Mouse (Mus musculus) megakaryocyte-erythroid progenitor cell, adult 5 weeks (primary cell): Measurements from ENCODE around the gene Gsta2. TPM values are rescaled to one million over a fixed set of nuclear protein-coding genes. Genes with fewer than 3 reads are reported as not detected.

Experiments
- polyA plus RNA-seq: library from polyadenylated mRNA; stranded (reverse); fragments of >175 nt; gene quantifications from 2 replicates; pipeline ENCODE4 v1.2.3, GENCODE M21; 2012

Gsta2 gene
- polyA plus RNA-seq = not detected in 2 replicates

GRCm38 (mm10) chr9:78355611-78356010, at the start of gene Gsta2:
Gene Gsta2, minus strand, starts transcription at chr9:78355788.

DNA sequence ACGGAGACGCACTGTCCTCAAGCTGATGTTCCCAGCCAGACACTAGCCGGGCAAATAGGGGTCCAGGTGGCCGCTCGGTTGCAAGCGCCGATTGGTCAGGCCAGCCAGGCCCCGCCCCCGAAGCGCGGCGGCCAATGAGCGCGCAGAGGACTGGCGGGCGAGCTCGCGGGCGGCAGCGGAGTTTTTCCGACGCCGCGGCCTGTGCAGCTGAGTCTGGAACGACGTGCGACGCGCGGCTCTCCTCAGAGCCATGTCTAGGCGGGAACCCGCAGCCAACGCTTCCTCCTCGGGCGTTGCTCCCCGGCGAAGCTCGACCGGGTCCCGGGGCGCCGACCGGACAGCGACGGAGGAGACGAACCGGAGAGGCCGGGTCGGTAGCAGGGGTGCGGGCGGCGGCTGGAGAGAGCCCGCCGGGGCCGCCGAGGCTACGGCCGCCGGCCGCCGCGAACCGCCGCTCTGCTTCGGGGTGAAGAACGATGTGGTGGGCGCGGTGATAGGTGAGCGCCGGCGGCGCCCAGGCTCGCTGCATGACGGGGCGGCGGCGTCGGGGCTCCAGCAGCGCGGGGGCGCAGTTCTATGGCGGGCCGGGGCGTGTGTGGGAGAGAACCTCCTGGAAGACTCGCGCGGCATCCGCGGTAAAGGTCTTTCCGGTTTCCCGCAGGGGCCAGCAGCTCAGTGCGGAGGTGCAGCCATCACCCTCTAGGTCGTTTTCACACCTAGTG, 40.2 kb upstream of the Gsta2 start, which contains the start of gene Ddx43:
Ddx43 (plus strand) TSS at position 148 of the 722 bp plus-strand sequence.

DNA sequence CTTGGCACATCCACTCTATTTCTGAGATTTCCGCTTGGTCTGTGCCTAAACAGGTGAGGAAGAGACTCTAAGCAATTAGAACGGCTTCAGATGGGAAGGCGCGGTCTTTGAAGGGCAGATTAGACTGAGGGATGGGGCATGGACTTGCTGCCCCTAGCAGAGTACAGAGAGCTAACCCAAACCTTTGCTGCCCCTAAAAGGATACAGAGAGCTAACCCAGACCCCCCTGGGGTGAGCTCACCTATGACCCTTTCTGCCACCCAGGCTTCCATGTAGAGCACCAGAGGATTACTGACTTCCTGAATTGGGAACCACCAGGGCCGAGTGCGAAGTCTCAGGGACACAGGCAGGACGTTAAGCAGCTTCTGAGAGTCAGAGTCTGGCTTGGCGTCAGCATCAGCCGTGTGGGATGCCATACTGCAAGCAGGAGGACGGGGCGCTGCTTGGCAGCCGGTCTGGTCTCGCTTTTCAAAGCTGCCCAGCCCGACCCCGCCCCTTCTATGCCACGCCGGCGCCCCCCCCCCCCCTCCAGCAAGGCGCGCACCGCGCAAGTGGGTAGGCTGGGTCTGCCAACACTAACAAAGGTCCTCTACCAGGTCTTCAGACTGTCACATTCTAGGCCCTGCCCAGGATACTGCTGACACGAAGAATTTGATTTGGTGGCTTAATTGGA, 22.7 kb upstream of the Gsta2 start, which contains the start of gene Ooep:
Ooep (minus strand) TSS at position 613 of the 673 bp plus-strand sequence.

GRCm38 (mm10) chr9:78367959-78368358, 12.4 kb upstream of the Gsta2 start, which contains the start of gene Dppa5a:
Gene Dppa5a, minus strand, starts transcription at chr9:78368177.

GRCm38 (mm10) chr9:78327289-78327688, 28.3 kb downstream of the Gsta2 start, which contains the start of gene Omt2b:
Gene Omt2b, plus strand, starts transcription at chr9:78327589.

DNA sequence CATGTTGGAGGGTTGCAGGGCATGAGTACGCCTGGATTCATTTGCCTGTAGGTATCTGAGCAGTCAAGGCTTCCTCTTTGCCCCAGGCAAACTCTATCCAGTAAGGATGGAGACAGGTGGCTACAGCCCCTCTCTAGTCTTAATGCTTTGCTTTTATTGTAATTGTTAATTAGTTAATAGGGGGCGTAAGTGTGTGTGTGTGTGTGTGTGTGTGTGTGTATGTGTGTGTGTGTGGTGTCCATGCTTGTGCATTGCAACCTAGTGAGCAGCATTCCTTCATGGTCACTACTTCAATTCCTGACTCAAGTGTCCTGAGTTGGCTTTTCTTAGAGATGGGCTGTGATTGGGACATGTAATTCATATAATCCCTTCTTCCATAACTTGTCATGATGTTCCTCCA, 40.9 kb downstream of the Gsta2 start, which contains the start of gene Omt2a:
Omt2a (minus strand) TSS at position 101 of the 400 bp plus-strand sequence.

DNA sequence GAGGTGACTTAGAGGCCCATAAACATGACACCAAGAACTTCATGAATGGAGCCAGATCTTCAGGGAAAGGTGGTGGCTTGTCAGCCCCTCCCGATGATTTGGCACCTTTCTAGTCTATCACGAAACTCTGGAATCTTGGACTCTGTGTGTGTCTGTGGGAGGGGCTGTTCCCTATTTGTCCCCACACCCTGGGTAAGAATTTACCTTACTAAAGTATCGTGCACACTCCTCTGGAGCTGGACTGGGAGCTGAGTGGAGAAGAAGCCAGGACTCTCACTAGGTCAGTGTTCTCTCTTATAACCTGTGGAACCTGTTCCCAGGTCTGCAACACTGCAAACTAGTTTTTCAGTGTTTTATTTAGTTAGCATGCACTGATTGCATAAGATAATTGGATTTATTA, 65.9 kb downstream of the Gsta2 start, which contains the start of gene Gm10639:
Gm10639 (plus strand) TSS at position 201 of the 400 bp plus-strand sequence.

Other genes starting within 250 kb of the Gsta2 start
- 33.3 and 42.6 TPM in 2 replicates for gene Fbxo9, start 246.7 kb downstream of the Gsta2 start, polyA plus RNA-seq
- gene Ick, start 246.6 kb downstream of the Gsta2 start, polyA plus RNA-seq = 15.1 and 17.6 TPM in 2 replicates
- gene Gsta4, start 173.0 kb downstream of the Gsta2 start, polyA plus RNA-seq = 0.21 TPM in 1 of 2 replicates, not detected in the other
- gene Gsta1, start 125.1 kb downstream of the Gsta2 start, polyA plus RNA-seq = not detected in 2 replicates
- gene Gm3776, start 98.7 kb downstream of the Gsta2 start, polyA plus RNA-seq = not detected in 2 replicates
- gene Gm10639, start 65.9 kb downstream of the Gsta2 start, polyA plus RNA-seq = not detected in 2 replicates
- gene Omt2a, start 41.0 kb downstream of the Gsta2 start, polyA plus RNA-seq = not detected in 2 replicates
- not detected in 2 replicates for gene Omt2b, start 28.2 kb downstream of the Gsta2 start, polyA plus RNA-seq
- gene Dppa5a, start 12.4 kb upstream of the Gsta2 start, polyA plus RNA-seq = not detected in 2 replicates
- not detected in 2 replicates for gene Ooep, start 22.9 kb upstream of the Gsta2 start, polyA plus RNA-seq
- gene Ddx43, start 40.0 kb upstream of the Gsta2 start, polyA plus RNA-seq = 0.17 and 0.25 TPM in 2 replicates
- 10.1 and 11.4 TPM in 2 replicates for gene Cgas, start 87.4 kb upstream of the Gsta2 start, polyA plus RNA-seq
- 8.9 and 11.2 TPM in 2 replicates for gene Mto1, start 92.4 kb upstream of the Gsta2 start, polyA plus RNA-seq
- gene Gm17324, start 93.0 kb upstream of the Gsta2 start, polyA plus RNA-seq = 0.21 and 0.49 TPM in 2 replicates
- 992 and 1,036 TPM in 2 replicates for gene Eef1a1, start 133.4 kb upstream of the Gsta2 start, polyA plus RNA-seq
- 2.1 and 2.5 TPM in 2 replicates for gene Slc17a5, start 232.3 kb upstream of the Gsta2 start, polyA plus RNA-seq